Mouse (Mus musculus): ENCODE measurements around the gene Jak2.

The Jak2 gene

GRCm38 (mm10) chr19:29297366-29297765, 45.7 kb downstream of the Jak2 start:
- in situ Hi-C loops (cut with MboI), result no loop called here

- in situ Hi-C loops (cut with MboI), result no loop called here
These were observed 49.3 kb downstream of the Jak2 start for GRCm38 (mm10) chr19:29300919-29301318.

- in situ Hi-C loops (cut with MboI), result no loop called here
These were observed 50.5 kb downstream of the Jak2 start for GRCm38 (mm10) chr19:29302119-29302518.

- in situ Hi-C loops (cut with MboI), result no loop called here
These were observed 57.2 kb downstream of the Jak2 start for GRCm38 (mm10) chr19:29308832-29309231.

GRCm38 (mm10) chr19:29311791-29312190, 60.2 kb downstream of the Jak2 start:
- in situ Hi-C loops (cut with MboI), result no loop called here

- in situ Hi-C loops (cut with MboI), result no loop called here
These were observed 61.0 kb downstream of the Jak2 start for GRCm38 (mm10) chr19:29312661-29313060.

GRCm38 (mm10) chr19:29323416-29324049, 71.9 kb downstream of the Jak2 start:
- in situ Hi-C loops (cut with MboI), result no loop called here

GRCm38 (mm10) chr19:29325053-29325851, 73.6 kb downstream of the Jak2 start, which contains the start of gene Insl6:
Gene Insl6 (minus strand): TSS chr19:29325356.
- in situ Hi-C loops (cut with MboI), result no loop called here

- in situ Hi-C loops (cut with MboI), result no loop called here
These were observed 74.2 kb downstream of the Jak2 start for GRCm38 (mm10) chr19:29325852-29326180.

- in situ Hi-C loops (cut with MboI), result no loop called here
These were observed 74.8 kb downstream of the Jak2 start for GRCm38 (mm10) chr19:29326396-29326795.

GRCm38 (mm10) chr19:29326822-29327552, 75.4 kb downstream of the Jak2 start:
- in situ Hi-C loops (cut with MboI), result no loop called here

GRCm38 (mm10) chr19:29334068-29334745, 82.6 kb downstream of the Jak2 start, which contains the start of gene Rln1:
Gene Rln1 (minus strand): TSS chr19:29334670.
- in situ Hi-C loops (cut with MboI), result no loop called here

GRCm38 (mm10) chr19:29336624-29337023, 85.0 kb downstream of the Jak2 start:
- in situ Hi-C loops (cut with MboI), result no loop called here

- in situ Hi-C loops (cut with MboI), result no loop called here
These were observed 89.4 kb downstream of the Jak2 start for GRCm38 (mm10) chr19:29341029-29341428.

GRCm38 (mm10) chr19:29342281-29342680, 90.7 kb downstream of the Jak2 start:
- in situ Hi-C loops (cut with MboI), result no loop called here

GRCm38 (mm10) chr19:29344868-29345267, 93.2 kb downstream of the Jak2 start:
- in situ Hi-C loops (cut with MboI), result no loop called here

- in situ Hi-C loops (cut with MboI), result no loop called here
These were observed 94.0 kb downstream of the Jak2 start for GRCm38 (mm10) chr19:29345636-29346035.

- in situ Hi-C loops (cut with MboI), result no loop called here
These were observed 99.4 kb downstream of the Jak2 start for GRCm38 (mm10) chr19:29350991-29351390.

GRCm38 (mm10) chr19:29354895-29355877, 103.6 kb downstream of the Jak2 start:
- in situ Hi-C loops (cut with MboI), result no loop called here

- in situ Hi-C loops (cut with MboI), result no loop called here
These were observed 104.7 kb downstream of the Jak2 start for GRCm38 (mm10) chr19:29356281-29356680.

- in situ Hi-C loops (cut with MboI), result no loop called here
These were observed 108.6 kb downstream of the Jak2 start for GRCm38 (mm10) chr19:29360251-29360650.
